In genomic region chr6:37222947-37223510, GRCm38 (mm10) we compare ENCODE assay signal across 17 mouse cellular contexts.
DNase-seq lines count a peak whose midpoint lies in the region; ATAC-seq and TF ChIP-seq lines count a peak whose summit lies in the region.
"Had no signal": no experiment of that assay in that cellular context is flagged by ENCODE, and none has a peak within 500 bp of the region (broad histone marks: within the 10 kb centered on the region; RNA-seq: fewer than 3 reads in every experiment).

No protein-coding gene starts in this region.

- no peaks in the 10 kb centered on the region for H3K27me3 ChIP-seq in kidney, embryonic 15.5 days
- no peaks in the 10 kb centered on the region for H3K27me3 ChIP-seq in kidney, embryonic 16.5 days (ENCODE audit: insufficient read depth, low read length)
- H3K27me3 ChIP-seq in spleen, adult 2 months (ENCODE audit: control insufficient read depth, insufficient read depth, low read length), result no peaks in the 10 kb centered on the region
- H3K27me3 ChIP-seq in limb, embryonic 10.5 days (ENCODE audit: low read depth, poor library complexity, severe bottlenecking), result no peaks in the 10 kb centered on the region
- H3K27me3 ChIP-seq: heart, embryonic 13.5 days; limb, embryonic 15.5 days had no signal

- no peak overlapping the region for H3K4me3 ChIP-seq in kidney, embryonic 15.5 days (replicated peaks)
- no peak overlapping the region for H3K4me3 ChIP-seq in kidney, embryonic 16.5 days (ENCODE audit: low read length)
- no peak overlapping the region for H3K4me3 ChIP-seq in spleen, adult 2 months (ENCODE audit: extremely low read depth, insufficient read depth, insufficient read length)
- H3K4me3 ChIP-seq in limb, embryonic 10.5 days, result no peak overlapping the region
- H3K4me3 ChIP-seq: heart, embryonic 13.5 days; limb, embryonic 15.5 days; megakaryocyte, embryonic 14.5 days had no signal

- TF ChIP-seq CTCF in spleen, adult 2 months (IDR thresholded peaks at IDR 0.05; ENCODE audit: extremely low read depth, insufficient read depth, insufficient read length, insufficient replicate concordance), result no peak

- TF ChIP-seq POLR2A in spleen, adult 2 months (IDR thresholded peaks at IDR 0.05; ENCODE audit: low read depth, low read length), result no peak

- H3K36me3 ChIP-seq in kidney, embryonic 15.5 days, result no peaks in the 10 kb centered on the region
- no peaks in the 10 kb centered on the region for H3K36me3 ChIP-seq in kidney, embryonic 16.5 days (ENCODE audit: insufficient read depth, low read length)
- no peaks in the 10 kb centered on the region for H3K36me3 ChIP-seq in spleen, adult 2 months (ENCODE audit: control insufficient read depth, insufficient read depth, low read length)
- no peaks in the 10 kb centered on the region for H3K36me3 ChIP-seq in limb, embryonic 10.5 days
- H3K36me3 ChIP-seq: G1E; heart, embryonic 13.5 days; limb, embryonic 15.5 days had no signal

- H3K9ac ChIP-seq in kidney, embryonic 15.5 days, result no peak overlapping the region
- no peak overlapping the region for H3K9ac ChIP-seq in kidney, embryonic 16.5 days (replicated peaks; ENCODE audit: low read length)
- H3K9ac ChIP-seq: heart, embryonic 13.5 days; limb, embryonic 15.5 days had no signal

- H3K4me2 ChIP-seq in kidney, embryonic 15.5 days, result no peak overlapping the region
- no peak overlapping the region for H3K4me2 ChIP-seq in kidney, embryonic 16.5 days (replicated peaks; ENCODE audit: low read depth, low read length)
- H3K4me2 ChIP-seq: heart, embryonic 13.5 days; limb, embryonic 15.5 days had no signal

- 0 out of 2 replicates have a peak, but pooled peaks have one; percentile 36 for ATAC-seq in kidney, embryonic 15.5 days (replicated peaks; ENCODE audit: low FRiP score)
- no peak for ATAC-seq in kidney, embryonic 16.5 days (ENCODE audit: low FRiP score, low TSS enrichment)
- ATAC-seq: inflammation-experienced regulatory T-cells, adult 6 months had no signal

- H3K27ac ChIP-seq in kidney, embryonic 15.5 days, result no peak overlapping the region
- H3K27ac ChIP-seq in kidney, embryonic 16.5 days (ENCODE audit: low read length), result no peak overlapping the region
- H3K27ac ChIP-seq in spleen, adult 2 months (ENCODE audit: insufficient read depth, low read length), result peak overlapping the region; percentile 34; the same call in 1 of the 2 replicates
- peak overlapping the region; percentile 44; the same call in 1 of the 2 replicates for H3K27ac ChIP-seq in limb, embryonic 10.5 days
- H3K27ac ChIP-seq: heart, embryonic 13.5 days; limb, embryonic 15.5 days had no signal

- WGBS in kidney, embryonic 15.5 days, result 53% methylated on average over 7 of the region's 7 CpGs
- WGBS in kidney, embryonic 16.5 days, result 45% methylated on average over 7 of the region's 7 CpGs
- 39% methylated on average over 7 of the region's 7 CpGs for WGBS in spleen, adult 2 months
- 58% methylated on average over 7 of the region's 7 CpGs for whole genome bisulfite sequencing in limb, embryonic 10.5 days

- no peaks in the 10 kb centered on the region for H3K9me3 ChIP-seq in kidney, embryonic 15.5 days (replicated peaks)
- H3K9me3 ChIP-seq in kidney, embryonic 16.5 days (ENCODE audit: low read length), result no peaks in the 10 kb centered on the region
- H3K9me3 ChIP-seq in limb, embryonic 10.5 days (replicated peaks), result no peaks in the 10 kb centered on the region
- H3K9me3 ChIP-seq: heart, embryonic 13.5 days; limb, embryonic 15.5 days had no signal

- peak; percentile 4 to 11 for DNase-seq in spleen, adult 2 months (ENCODE audit: low read depth in 1 of 2, low spot score in 2 of 2)
- no peak for DNase-seq in spleen, adult 12 weeks (ENCODE audit: low spot score)
- no peak for DNase-seq in limb, embryonic 10.5 days (ENCODE audit: low spot score)
- DNase-seq in cerebellum, adult 8-10 months, result no peak
- no peak for DNase-seq in left cerebral cortex, adult 18-20 months (ENCODE audit: low spot score in 2 of 2)
- DNase-seq: adrenal gland, postnatal 10 days; cerebellum, postnatal 14 days; gastrocnemius, postnatal 14 days; retina, postnatal 1 day; thymus, postnatal 36 days had no signal

- H3K4me1 ChIP-seq in kidney, embryonic 15.5 days, result peaks cover 8% of the 10 kb centered on the region
- peaks cover 6% of the 10 kb centered on the region for H3K4me1 ChIP-seq in kidney, embryonic 16.5 days (ENCODE audit: insufficient read depth, low read length)
- H3K4me1 ChIP-seq in spleen, adult 2 months (ENCODE audit: control insufficient read depth, insufficient read depth, insufficient read length), result no peaks in the 10 kb centered on the region
- peaks cover 15% of the 10 kb centered on the region for H3K4me1 ChIP-seq in limb, embryonic 10.5 days
- H3K4me1 ChIP-seq: megakaryocyte, embryonic 14.5 days had no signal

Comparison
In these comparisons a context has a peak if more than half of its experiments do, and no peak if none do; other contexts are left out.
1. DNase-seq: peak in spleen, adult 2 months (2 of 2); none in spleen, adult 12 weeks (single experiment), limb, embryonic 10.5 days (single experiment), cerebellum, adult 8-10 months (single experiment) and left cerebral cortex, adult 18-20 months (0 of 2).
2. H3K27ac ChIP-seq: peak in spleen, adult 2 months (single experiment) and limb, embryonic 10.5 days (single experiment); none in kidney, embryonic 15.5 days (single experiment) and kidney, embryonic 16.5 days (single experiment).